Mouse (Mus musculus) gastrocnemius, postnatal 4 days (tissue): ENCODE results near the gene Srm. TPM values are rescaled to one million over a fixed set of nuclear protein-coding genes. Genes with fewer than 3 reads are reported as not detected.

Source experiments
- DNase-seq, 2 experiments: peaks; one replicate each; pipeline ENCODE4 v3.0.0; 2021 to 2022; ENCODE audit warnings: low spot score in 2 of 2, mixed read lengths in 2 of 2
- total RNA-seq, 2 experiments: library from RNA; stranded (reverse); gene quantifications; 2 replicates each; pipeline ENCODE4 v1.2.3; 2021

Gene Srm
- total RNA-seq, 2 experiments from 2014 or later, result 44.0 to 47.6 TPM

DNA sequence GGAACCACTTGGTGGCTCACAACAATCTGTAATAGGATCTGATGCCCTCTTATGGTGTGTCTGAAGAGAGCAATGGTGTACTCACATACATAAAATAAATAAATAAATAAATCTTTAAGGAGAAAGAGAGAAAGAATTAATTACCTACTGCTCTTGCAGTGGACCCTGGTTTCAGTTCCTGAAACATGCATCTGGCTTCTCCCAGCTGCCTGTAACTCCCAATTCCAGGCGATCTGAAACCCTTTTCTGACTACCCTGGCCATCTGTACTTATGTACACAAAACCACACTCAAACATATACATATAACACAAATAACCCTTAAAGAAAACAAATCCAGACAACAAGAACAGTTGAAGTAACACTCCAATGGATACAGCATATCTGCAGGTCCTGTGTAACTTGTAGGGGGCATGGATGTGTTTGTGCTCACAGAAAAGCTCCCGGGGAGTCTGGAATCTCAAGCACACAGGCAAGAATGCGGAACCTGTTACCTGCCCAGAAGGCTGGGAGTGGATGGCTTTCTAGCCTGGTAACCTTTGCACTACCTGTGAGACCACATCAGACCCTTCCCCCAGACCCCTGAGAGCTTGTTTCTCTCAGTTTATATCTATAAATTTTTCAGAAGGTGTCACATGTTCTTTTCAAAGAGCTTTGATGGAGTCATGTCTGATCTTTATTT, 40.9 kb downstream of the Srm start:
- DNase-seq, result no peak

DNA sequence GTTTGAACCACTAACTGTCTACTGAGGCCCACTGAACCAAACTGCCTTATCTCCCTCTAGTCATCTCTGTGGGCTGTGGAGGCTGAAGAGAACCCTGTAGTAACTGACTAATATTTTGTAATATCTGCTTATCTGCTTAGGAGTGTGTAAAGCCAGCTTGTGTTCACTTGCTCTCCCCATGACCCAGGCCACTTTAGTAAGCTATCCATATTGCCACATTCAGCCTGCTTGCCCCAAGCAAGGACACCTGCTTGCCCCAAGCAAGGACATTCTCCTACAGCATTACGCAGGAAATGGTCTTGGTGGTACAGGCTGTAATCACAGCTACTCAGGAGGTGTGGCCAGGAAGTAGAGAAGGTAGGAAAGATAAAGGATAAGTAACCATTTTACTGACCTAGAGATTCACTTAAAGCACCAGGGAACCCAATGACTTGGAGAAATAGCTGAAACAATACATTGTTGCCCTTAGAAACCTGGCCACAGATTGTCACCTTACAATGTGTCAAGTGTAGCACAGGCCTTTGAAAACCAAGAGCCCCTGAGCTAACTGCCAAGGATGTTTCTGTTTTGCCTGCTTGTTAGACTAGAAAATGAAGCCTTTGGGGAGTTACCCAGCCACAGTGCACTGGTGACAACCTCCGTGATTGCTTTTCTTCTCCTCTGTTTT, 42.2 kb downstream of the Srm start:
- no peak for DNase-seq

DNA sequence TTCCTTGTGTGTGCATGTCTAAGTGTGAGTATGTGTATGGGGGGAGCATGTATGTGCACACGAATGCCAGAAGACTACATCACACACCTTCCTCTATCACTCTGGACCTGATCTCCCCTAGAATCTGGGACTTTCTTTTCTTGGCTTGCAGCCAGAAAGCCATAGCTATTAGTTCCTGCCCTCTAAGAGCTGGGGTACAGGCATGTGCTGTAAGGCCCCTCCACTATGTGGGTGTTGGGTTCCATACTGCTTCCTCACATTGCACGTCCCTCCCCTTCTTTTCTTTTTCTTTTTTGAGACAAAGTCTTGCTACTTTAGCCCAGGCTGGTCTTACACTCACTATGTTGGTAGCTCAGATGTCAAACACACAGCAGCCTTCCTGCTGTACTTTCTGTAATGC, 44.0 kb downstream of the Srm start:
- DNase-seq, result no peak

DNA sequence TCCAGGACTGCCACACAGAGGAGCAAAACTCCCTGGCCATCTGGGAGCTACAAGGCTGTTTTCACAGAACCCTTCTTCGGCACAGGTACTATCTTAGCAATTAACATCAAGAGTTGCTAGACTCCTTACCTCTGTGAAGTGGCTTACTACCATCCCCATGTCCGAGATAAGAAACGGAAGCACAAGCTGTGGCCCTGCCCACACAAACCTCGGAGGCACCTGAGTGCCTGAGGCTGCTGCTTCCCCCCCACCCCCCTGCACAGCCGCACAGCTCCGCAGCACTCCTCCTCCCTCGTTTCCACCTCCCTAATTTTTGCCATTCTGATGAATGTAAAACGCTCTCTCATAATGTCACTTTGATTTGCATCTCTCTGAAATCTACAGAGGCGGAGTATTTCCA, 47.0 kb downstream of the Srm start:
- no peak for DNase-seq

DNA sequence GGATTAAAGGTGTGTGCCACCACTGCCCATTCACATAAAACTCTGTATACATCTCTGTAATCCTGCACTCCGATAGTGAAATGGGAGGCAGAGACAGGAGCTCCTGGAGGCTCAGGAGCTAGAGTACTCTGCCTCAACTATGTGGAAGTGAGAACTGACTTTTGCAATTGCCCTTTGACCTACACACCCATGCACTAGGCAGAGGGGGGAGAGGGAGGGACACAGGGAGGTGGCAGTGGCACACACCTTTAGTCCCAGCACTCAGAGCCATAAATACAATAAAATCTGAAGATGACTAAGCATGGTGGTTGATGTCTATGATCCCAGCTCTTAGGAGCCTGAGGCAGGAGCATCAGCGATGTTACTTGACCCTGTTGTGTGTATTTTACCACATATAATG, 48.2 kb downstream of the Srm start:
- DNase-seq, result no peak

DNA sequence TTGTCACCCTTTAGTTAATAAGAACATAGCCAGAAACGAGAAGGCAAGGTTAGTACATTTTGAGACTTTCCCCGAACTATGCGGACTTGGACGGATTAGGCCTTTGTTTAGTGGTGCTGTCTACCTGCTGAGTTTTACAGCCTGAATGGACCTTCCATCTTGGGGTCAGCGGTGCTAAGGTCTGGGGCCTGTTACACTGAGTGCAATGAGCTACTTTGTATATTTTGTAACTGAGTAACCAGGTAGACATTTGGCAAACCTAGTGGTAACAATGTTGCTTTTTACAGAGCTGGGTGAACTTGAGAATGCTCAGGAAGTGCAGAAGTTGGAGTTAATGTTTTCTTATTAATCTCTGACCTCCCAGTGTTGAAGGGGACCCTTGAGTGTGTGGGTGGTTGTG, 49.8 kb downstream of the Srm start:
- DNase-seq, result no peak

DNA sequence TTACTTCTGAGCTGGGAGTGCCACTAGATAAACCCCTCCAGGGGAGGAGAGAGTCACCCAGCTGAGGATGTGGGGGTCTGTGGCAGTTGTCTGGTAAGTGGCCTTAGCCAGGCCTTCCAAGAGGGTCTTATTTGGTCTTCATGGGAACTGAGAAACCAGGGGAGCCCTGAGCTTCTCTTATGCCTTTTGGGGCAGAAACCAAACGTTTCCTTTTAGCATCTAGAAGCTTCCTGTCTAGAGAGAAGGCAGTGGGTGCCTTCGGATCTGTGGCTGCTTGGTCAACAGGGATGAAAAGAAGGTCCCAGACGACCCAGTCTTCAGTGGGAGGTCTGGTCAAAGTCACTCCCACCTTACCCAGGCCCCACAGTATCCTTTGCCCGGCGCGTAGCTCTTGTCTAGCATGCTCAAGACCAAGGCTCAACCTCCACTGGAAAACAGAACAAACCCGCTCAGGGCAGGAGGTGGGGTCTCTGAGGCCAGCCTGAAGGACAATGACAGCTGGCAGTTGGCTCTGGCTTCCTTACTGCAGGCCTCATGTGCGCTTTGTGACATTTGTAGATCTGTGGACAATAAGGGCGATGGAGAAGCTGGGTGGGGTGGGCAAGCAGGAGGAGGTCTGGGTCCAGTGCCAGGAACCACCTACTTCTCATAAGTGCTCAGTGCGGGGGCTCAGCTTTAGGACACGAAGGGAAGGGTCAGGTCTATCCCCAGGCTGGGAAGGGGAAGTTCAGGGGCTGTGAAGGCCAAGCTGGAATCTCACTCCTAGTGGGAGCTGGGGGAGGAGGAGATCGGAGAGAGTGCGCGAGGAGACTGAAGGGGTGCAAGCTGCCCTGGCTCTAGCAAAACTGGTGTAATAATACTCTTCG, 52.2 kb downstream of the Srm start, which contains the start of gene Gm572:
Gene Gm572 (plus strand): TSS at position 27 of the 866 bp plus-strand sequence.
- DNase-seq, result no peak

DNA sequence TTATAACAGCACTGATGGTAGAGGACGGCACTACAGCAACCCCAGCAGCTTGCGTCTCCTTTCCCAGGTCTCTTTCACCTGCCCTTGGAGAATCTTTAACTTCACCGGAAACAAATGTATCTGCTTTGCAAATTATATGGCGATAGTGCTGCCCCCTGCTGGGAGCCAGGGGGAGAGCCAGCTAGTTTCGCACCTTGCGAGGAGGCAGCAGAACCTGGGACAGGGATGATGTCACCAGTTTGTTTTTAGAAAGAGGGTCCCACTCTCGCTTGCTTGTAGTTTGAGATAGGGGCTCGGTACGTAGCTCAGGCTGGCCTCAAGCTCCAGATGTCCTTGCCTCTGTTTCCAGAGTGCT, 52.8 kb downstream of the Srm start:
- peak in 1 of 2 experiments; percentile 56 for DNase-seq

Other genes starting within 250 kb of the Srm start
- 10 to 100 TPM in 1 of 2 experiments, 1 to 10 TPM in 1; 9.7 to 11.0 TPM for gene Ubiad1, start 146.7 kb upstream of the Srm start, total RNA-seq
- 10 to 100 TPM; 39.3 to 42.0 TPM for gene Mtor, start 142.9 kb upstream of the Srm start, total RNA-seq
- gene Angptl7, start 91.0 kb upstream of the Srm start, total RNA-seq, result 1 to 10 TPM; 1.7 to 4.0 TPM
- 10 to 100 TPM; 47.6 to 48.7 TPM for gene Exosc10, start 33.1 kb upstream of the Srm start, total RNA-seq
- gene Masp2, start 11.1 kb downstream of the Srm start, total RNA-seq, result under 1 TPM; 0.52 to 0.88 TPM
- 100 to 1,000 TPM; 200 to 267 TPM for gene Tardbp, start 35.5 kb downstream of the Srm start, total RNA-seq
- gene Gm572, start 51.8 kb downstream of the Srm start, total RNA-seq, result 1 to 10 TPM; 7.3 to 8.7 TPM
- gene Casz1, start 212.9 kb downstream of the Srm start, total RNA-seq, result 10 to 100 TPM; 51.6 to 53.4 TPM